Mouse (Mus musculus) cerebellum, adult 2 months (tissue): ENCODE results near the gene Neurod1.

Source experiments
- CTCF ChIP-seq: fragments of 200-500 bp; IDR thresholded peaks from 2 replicates; pipeline ENCODE4 v1.5.1; 2011; ENCODE audit warnings: low read depth, mild to moderate bottlenecking, control low read depth, low read length, moderate library complexity, borderline replicate concordance; ENCODE audit not compliant: insufficient read depth
- POLR2A ChIP-seq: fragments of 200-500 bp; IDR thresholded peaks from 2 replicates; pipeline ENCODE4 v1.6.1; 2011; ENCODE audit warnings: low read length, control low read depth, borderline replicate concordance; ENCODE audit not compliant: insufficient read depth

- TF ChIP-seq POLR2A (no peak), CTCF (no peak)
Measured at GRCm38 (mm10) chr2:79447198-79447597, 9.4 kb downstream of the Neurod1 start.
